Mouse (Mus musculus) frontal cortex, adult 2 months (tissue): ENCODE measurements at regions not wholly inside any gene's neighbourhood (a gene's known extent, or its start where the extent isn't known, plus 50 kb on each side); places are given as distances from the start of the nearest gene placed in this dataset.

Experiments
- DNase-seq, 2 experiments: peaks; one replicate each; pipeline ENCODE4 v3.0.0; 2022; ENCODE audit warnings: low spot score in 1 of 2; ENCODE audit errors: extremely low spot score in 1 of 2

- DNase-seq: peak in 1 of 2 experiments; percentile 78
These were observed 111.7 kb downstream of the Cdh26 start for GRCm38 (mm10) chr2:178542032-178542431.

- DNase-seq: no peak
These were observed 114.1 kb downstream of the Cdh26 start for GRCm38 (mm10) chr2:178544411-178544810.

- no peak for DNase-seq
These were observed 115.4 kb downstream of the Cdh26 start for GRCm38 (mm10) chr2:178545601-178546352.

GRCm38 (mm10) chr2:178546353-178546720 is 116.0 kb downstream of the Cdh26 start:
- DNase-seq: no peak

- no peak for DNase-seq
These were observed 116.6 kb downstream of the Cdh26 start for GRCm38 (mm10) chr2:178546888-178547287.

- DNase-seq: peak; percentile 48 to 50
These were observed 118.6 kb downstream of the Cdh26 start for GRCm38 (mm10) chr2:178548937-178549336.

- no peak for DNase-seq
These were observed 123.4 kb downstream of the Cdh26 start for GRCm38 (mm10) chr2:178553736-178554135.

GRCm38 (mm10) chr2:178555692-178556340 is 125.5 kb downstream of the Cdh26 start:
- DNase-seq: no peak

- no peak for DNase-seq
These were observed 127.6 kb downstream of the Cdh26 start for GRCm38 (mm10) chr2:178557934-178558333.

GRCm38 (mm10) chr2:178563287-178563686 is 133.0 kb downstream of the Cdh26 start:
- no peak for DNase-seq

GRCm38 (mm10) chr2:178565368-178565818 is 135.1 kb downstream of the Cdh26 start:
- DNase-seq: peak; percentile 85 to 93

GRCm38 (mm10) chr2:178567493-178567892 is 137.2 kb downstream of the Cdh26 start:
- DNase-seq: no peak

GRCm38 (mm10) chr2:178572301-178572700 is 142.0 kb downstream of the Cdh26 start:
- DNase-seq: no peak

GRCm38 (mm10) chr2:178574859-178575258 is 144.5 kb downstream of the Cdh26 start:
- DNase-seq: peak; percentile 33 to 94

- no peak for DNase-seq
These were observed 145.1 kb downstream of the Cdh26 start for GRCm38 (mm10) chr2:178575403-178575802.

- DNase-seq: no peak
These were observed 145.7 kb downstream of the Cdh26 start for GRCm38 (mm10) chr2:178576067-178576466.

- DNase-seq: no peak
These were observed 149.2 kb downstream of the Cdh26 start for GRCm38 (mm10) chr2:178579571-178579970.

GRCm38 (mm10) chr2:178581306-178581705 is 151.0 kb downstream of the Cdh26 start:
- peak in 1 of 2 experiments; percentile 19 for DNase-seq

GRCm38 (mm10) chr2:178584970-178585566 is 154.7 kb downstream of the Cdh26 start:
- DNase-seq: no peak

- no peak for DNase-seq
These were observed 156.9 kb downstream of the Cdh26 start for GRCm38 (mm10) chr2:178587134-178587636.

- no peak for DNase-seq
These were observed 163.4 kb downstream of the Cdh26 start for GRCm38 (mm10) chr2:178593743-178594142.
